ENCODE assay signal across 8 mouse cellular contexts in genomic region chr1:178317275-178318001, GRCm38 (mm10). TPM values are rescaled to one million over a fixed set of nuclear protein-coding genes. Genes with fewer than 3 reads are reported as not detected.
DNase-seq lines count a peak whose midpoint lies in the region; ATAC-seq and TF ChIP-seq lines count a peak whose summit lies in the region.

No protein-coding gene starts in this region.

- no peak for TF ChIP-seq CTCF in bone marrow, adult 2 months (IDR thresholded peaks at IDR 0.05; ENCODE audit: control insufficient read depth, insufficient read depth, low read length)

- peaks cover 19% of the 10 kb centered on the region for H3K36me3 ChIP-seq in kidney, embryonic 14.5 days (ENCODE audit: control insufficient read depth, insufficient read depth, low read length)
- peaks cover 16% of the 10 kb centered on the region for H3K36me3 ChIP-seq in hindbrain, embryonic 12.5 days
- H3K36me3 ChIP-seq in midbrain, embryonic 14.5 days (ENCODE audit: control insufficient read depth, insufficient read depth, low read length) = peaks cover 23% of the 10 kb centered on the region

- no peaks in the 10 kb centered on the region for H3K9me3 ChIP-seq in kidney, embryonic 14.5 days (ENCODE audit: control insufficient read depth, low read length)
- no peaks in the 10 kb centered on the region for H3K9me3 ChIP-seq in hindbrain, embryonic 12.5 days (replicated peaks)
- H3K9me3 ChIP-seq in midbrain, embryonic 14.5 days (ENCODE audit: control insufficient read depth, low read length) = no peaks in the 10 kb centered on the region

- DNase-seq in kidney, postnatal 4 days = no peak
- DNase-seq in midbrain, embryonic 14.5 days = peak; percentile 62
- DNase-seq in urinary bladder, adult 18-20 months (ENCODE audit: low spot score in 2 of 2) = no peak
- no peak for DNase-seq in spleen, postnatal 14 days (ENCODE audit: low spot score in 2 of 2)
- no peak for DNase-seq in urinary bladder, postnatal 36 days (ENCODE audit: low spot score in 2 of 2)

- H3K27me3 ChIP-seq in kidney, embryonic 14.5 days (ENCODE audit: control insufficient read depth, insufficient read depth, low read length) = no peaks in the 10 kb centered on the region
- no peaks in the 10 kb centered on the region for H3K27me3 ChIP-seq in hindbrain, embryonic 12.5 days
- no peaks in the 10 kb centered on the region for H3K27me3 ChIP-seq in midbrain, embryonic 14.5 days (ENCODE audit: control insufficient read depth, insufficient read depth, low read length)

- peak overlapping the region; percentile 83 for H3K9ac ChIP-seq in kidney, embryonic 14.5 days (ENCODE audit: low read depth, low read length)
- peak overlapping the region; percentile 86 for H3K9ac ChIP-seq in hindbrain, embryonic 12.5 days
- peak overlapping the region; percentile 94 for H3K9ac ChIP-seq in midbrain, embryonic 14.5 days (replicated peaks; ENCODE audit: low read length)

- 48% methylated on average over 10 of the region's 10 CpGs for WGBS in kidney, embryonic 14.5 days
- WGBS in bone marrow, adult 2 months = 23% methylated on average over 10 of the region's 10 CpGs
- WGBS in hindbrain, embryonic 12.5 days = 48% methylated on average over 10 of the region's 10 CpGs
- 29% methylated on average over 10 of the region's 10 CpGs for whole genome bisulfite sequencing in midbrain, embryonic 14.5 days

- peak overlapping the region; percentile 67 for H3K4me2 ChIP-seq in kidney, embryonic 14.5 days (replicated peaks; ENCODE audit: low read depth, low read length)
- H3K4me2 ChIP-seq in hindbrain, embryonic 12.5 days (replicated peaks) = peak overlapping the region; percentile 60
- H3K4me2 ChIP-seq in midbrain, embryonic 14.5 days (ENCODE audit: low read length) = peak overlapping the region; percentile 94

- no peaks in the 10 kb centered on the region for H3K4me1 ChIP-seq in kidney, embryonic 14.5 days (ENCODE audit: control insufficient read depth, insufficient read depth, low read length)
- H3K4me1 ChIP-seq in bone marrow, adult 2 months (ENCODE audit: control insufficient read depth, insufficient read depth, low read length) = peaks cover 1% of the 10 kb centered on the region; the same call in 1 of the 2 replicates
- peaks cover 21% of the 10 kb centered on the region for H3K4me1 ChIP-seq in hindbrain, embryonic 12.5 days
- H3K4me1 ChIP-seq in midbrain, embryonic 14.5 days (ENCODE audit: control insufficient read depth, insufficient read depth, low read length) = peaks cover 32% of the 10 kb centered on the region

- peak overlapping the region; percentile 99 for H3K27ac ChIP-seq in kidney, embryonic 14.5 days (ENCODE audit: low read depth, low read length)
- no peak overlapping the region for H3K27ac ChIP-seq in bone marrow, adult 2 months (ENCODE audit: control insufficient read depth, insufficient read depth, low read depth, low read length, poor library complexity)
- peak overlapping the region; percentile 100 for H3K27ac ChIP-seq in hindbrain, embryonic 12.5 days
- H3K27ac ChIP-seq in midbrain, embryonic 14.5 days (replicated peaks; ENCODE audit: low read depth, low read length) = peak overlapping the region; percentile 100

- TF ChIP-seq POLR2A in bone marrow, adult 2 months (IDR thresholded peaks at IDR 0.05; ENCODE audit: borderline replicate concordance, control insufficient read depth, low read depth, low read length) = no peak

- H3K4me3 ChIP-seq in kidney, embryonic 14.5 days (ENCODE audit: low read length) = peak overlapping the region; percentile 51
- peak overlapping the region; percentile 96 for H3K4me3 ChIP-seq in bone marrow, adult 2 months (replicated peaks; ENCODE audit: control insufficient read depth, low read depth, low read length)
- H3K4me3 ChIP-seq in hindbrain, embryonic 12.5 days = peak overlapping the region; percentile 52
- H3K4me3 ChIP-seq in midbrain, embryonic 14.5 days (replicated peaks; ENCODE audit: low read depth, low read length) = peak overlapping the region; percentile 69

- no peak for ATAC-seq in kidney, embryonic 14.5 days (ENCODE audit: low FRiP score, low TSS enrichment)
- ATAC-seq in hindbrain, embryonic 12.5 days (ENCODE audit: low FRiP score) = no peak
- ATAC-seq in midbrain, embryonic 14.5 days (ENCODE audit: low FRiP score, low TSS enrichment) = no peak

RNA-seq across cellular contexts. Expression of gene Cox20, which starts 1.5 kb away (rescaled TPM):
- polyA plus RNA-seq in kidney, embryonic 14.5 days (2014; fragmentation: Nextera tagmentation; extraction: Ambion mirVana) = 121 and 168 TPM in 2 replicates
- 68.0 and 133 TPM in 2 replicates for polyA plus RNA-seq in bone marrow, adult 2 months (2011; ENCODE audit: insufficient read depth, insufficient read length, low replicate concordance, missing spikeins)
- polyA plus RNA-seq in hindbrain, embryonic 12.5 days (2016; fragmentation: Nextera tagmentation; extraction: Ambion mirVana) = 145 and 152 TPM in 2 replicates
- polyA plus RNA-seq in midbrain, embryonic 14.5 days (2014; fragmentation: Nextera tagmentation; extraction: Ambion mirVana) = 124 and 139 TPM in 2 replicates

RNA-seq across cellular contexts. Expression of gene Hnrnpu, which starts 20.2 kb away (rescaled TPM):
- 432 and 617 TPM in 2 replicates for polyA plus RNA-seq in kidney, embryonic 14.5 days (2014; fragmentation: Nextera tagmentation; extraction: Ambion mirVana)
- 342 and 406 TPM in 2 replicates for polyA plus RNA-seq in bone marrow, adult 2 months (2011; ENCODE audit: insufficient read depth, insufficient read length, low replicate concordance, missing spikeins)
- 831 and 926 TPM in 2 replicates for polyA plus RNA-seq in hindbrain, embryonic 12.5 days (2016; fragmentation: Nextera tagmentation; extraction: Ambion mirVana)
- polyA plus RNA-seq in midbrain, embryonic 14.5 days (2014; fragmentation: Nextera tagmentation; extraction: Ambion mirVana) = 243 and 369 TPM in 2 replicates
